Mouse (Mus musculus): ENCODE data around the gene 4930435E12Rik. TPM values are rescaled to one million over a fixed set of nuclear protein-coding genes. Genes with fewer than 3 reads are reported as not detected.

The 4930435E12Rik gene
- total RNA-seq, 2 experiments from 2014 or later = not detected

GRCm38 (mm10) chr16:38774964-38775746 lies 53.4 kb downstream of the 4930435E12Rik start:
- DNase-seq (ENCODE audit: low spot score in 2 of 2) = no peak
- intact Hi-C loops (cut with DNase I) = no loop called here

- DNase-seq (ENCODE audit: low spot score in 2 of 2) = no peak
These were observed 55.5 kb downstream of the 4930435E12Rik start for GRCm38 (mm10) chr16:38772906-38773496.

GRCm38 (mm10) chr16:38771145-38771544 lies 57.4 kb downstream of the 4930435E12Rik start:
- intact Hi-C loops (cut with DNase I) = no loop called here
- DNase-seq (ENCODE audit: low spot score in 2 of 2) = no peak

More at GRCm38 (mm10) chr16:38772906-38773496, 55.5 kb downstream of the 4930435E12Rik start:
- intact Hi-C loops (cut with DNase I) = no loop called here

- intact Hi-C loops (cut with DNase I) = no loop called here
- DNase-seq (ENCODE audit: low spot score in 2 of 2) = no peak
These were observed 59.0 kb downstream of the 4930435E12Rik start for GRCm38 (mm10) chr16:38769529-38769928.

- intact Hi-C loops (cut with DNase I) = no loop called here
These were observed 60.2 kb downstream of the 4930435E12Rik start for GRCm38 (mm10) chr16:38768386-38768785.

GRCm38 (mm10) chr16:38767761-38768160 lies 60.8 kb downstream of the 4930435E12Rik start:
- DNase-seq (ENCODE audit: low spot score in 2 of 2) = peak; percentile 36 to 52
- intact Hi-C loops (cut with DNase I) = no loop called here

More at GRCm38 (mm10) chr16:38768386-38768785, 60.2 kb downstream of the 4930435E12Rik start:
- DNase-seq (ENCODE audit: low spot score in 2 of 2) = no peak

- no peak for DNase-seq (ENCODE audit: low spot score in 2 of 2)
- intact Hi-C loops (cut with DNase I) = no loop called here
These were observed 61.9 kb downstream of the 4930435E12Rik start for GRCm38 (mm10) chr16:38766671-38767070.

- intact Hi-C loops (cut with DNase I) = no loop called here
- no peak for DNase-seq (ENCODE audit: low spot score in 2 of 2)
These were observed 65.0 kb downstream of the 4930435E12Rik start for GRCm38 (mm10) chr16:38763508-38763907.

- intact Hi-C loops (cut with DNase I) = no loop called here
- no peak for DNase-seq (ENCODE audit: low spot score in 2 of 2)
These were observed 66.1 kb downstream of the 4930435E12Rik start for GRCm38 (mm10) chr16:38762401-38762800.

Other genes with a start within 250 kb of the 4930435E12Rik start
- 10 to 100 TPM; 19.9 to 20.6 TPM for gene Arhgap31, start 115.5 kb downstream of the 4930435E12Rik start, total RNA-seq (2021)
- gene B4galt4, start 86.5 kb downstream of the 4930435E12Rik start, total RNA-seq (2021) = 10 to 100 TPM; 20.6 to 23.5 TPM
- gene Upk1b, start 28.4 kb downstream of the 4930435E12Rik start, total RNA-seq (2021) = 1 to 10 TPM in 1 of 2 experiments, under 1 TPM in 1; 0.97 to 1.4 TPM
- 10 to 100 TPM; 38.7 to 39.0 TPM for gene Igsf11, start 63.9 kb upstream of the 4930435E12Rik start, total RNA-seq (2021)

Measured in left cerebral cortex, postnatal 14 days (tissue).